Mouse (Mus musculus) erythroid progenitor cell, adult 5-6 weeks (primary cell): ENCODE results near the gene Plgrkt. TPM values are rescaled to one million over a fixed set of nuclear protein-coding genes. Genes with fewer than 3 reads are reported as not detected.

Source experiments
- ATAC-seq: replicated peaks from 2 replicates; pipeline ENCODE4 v1.8.0; 2016; ENCODE audit warnings: moderate number of reproducible peaks, mild to moderate bottlenecking, moderate TSS enrichment, inconsistent platforms; ENCODE audit not compliant: poor library complexity, low FRiP score, severe bottlenecking
- total RNA-seq, 2 experiments: library from RNA; stranded (forward) in 1 of 2; stranded (reverse) in 1 of 2; fragments of 150-400 nt in 1 of 2; fragments of 186-747, 209-891 nt in 1 of 2; gene quantifications; 2 replicates each; pipeline versions ENCODE4 v1.2.3 to v1.2.4; 2015 to 2017; ENCODE audit warnings: low replicate concordance in 2 of 2

Gene Plgrkt
- total RNA-seq, 2 experiments from 2014 or later: 6.6 to 41.9 TPM

DNA sequence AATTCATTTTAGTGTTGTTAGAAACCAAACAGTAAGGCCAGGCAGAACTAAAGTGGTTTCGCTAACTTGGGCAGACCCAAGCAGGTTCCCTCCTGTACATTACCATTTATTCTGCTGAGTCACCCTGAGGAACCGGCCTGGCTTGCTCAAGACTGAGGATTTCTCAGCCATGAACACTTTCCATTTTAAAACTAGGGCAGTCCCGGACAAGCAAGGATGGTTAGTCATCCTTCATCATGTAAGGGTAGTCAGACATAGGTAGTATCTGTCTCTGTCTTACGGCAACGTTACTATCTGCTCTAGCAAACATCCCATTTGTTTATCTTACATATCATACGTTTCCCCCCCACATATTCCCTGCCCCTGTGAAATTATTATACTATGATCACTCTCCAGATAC, 17.8 kb upstream of the Plgrkt start:
- 0 out of 2 replicates have a peak, but pooled peaks have one; percentile 14 for ATAC-seq

DNA sequence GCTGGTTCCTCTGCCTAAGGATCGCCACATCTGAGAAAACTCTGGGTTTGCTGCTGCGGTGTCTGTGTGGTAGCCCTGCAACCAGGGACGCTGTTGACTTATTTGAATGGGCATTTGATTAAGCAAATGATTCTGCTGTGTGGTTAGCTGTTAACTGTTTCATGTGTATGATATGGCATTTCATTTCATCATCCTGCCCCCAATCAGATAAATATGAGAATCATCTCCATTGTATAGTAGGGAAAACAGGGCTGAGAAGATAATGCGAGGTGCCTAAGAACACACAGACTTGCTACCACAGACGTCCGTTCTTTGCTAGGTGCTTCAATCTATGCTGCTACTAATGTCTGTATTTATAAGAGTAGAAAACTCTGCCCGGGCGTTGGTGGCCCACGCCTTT, 17.2 kb upstream of the Plgrkt start:
- ATAC-seq: no peak

DNA sequence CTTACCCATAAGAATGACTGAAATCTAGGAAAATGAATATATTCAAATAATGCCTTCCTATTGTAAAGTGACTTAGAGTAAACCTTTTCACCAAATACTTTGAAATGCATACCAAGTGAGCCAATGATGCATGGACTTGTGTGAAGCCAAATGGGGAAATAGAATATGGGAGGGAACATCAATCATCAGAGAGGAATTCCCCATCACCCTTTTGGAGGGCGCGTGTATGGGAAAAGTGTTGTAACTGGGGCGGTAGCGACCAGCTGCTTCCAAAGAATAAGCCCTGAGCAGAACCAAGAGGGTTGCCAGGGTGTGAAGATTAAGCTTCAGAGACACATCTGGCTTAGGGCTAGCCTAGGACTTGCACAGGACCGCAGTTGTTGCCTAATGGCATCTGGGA, 16.2 kb upstream of the Plgrkt start:
- no peak for ATAC-seq

DNA sequence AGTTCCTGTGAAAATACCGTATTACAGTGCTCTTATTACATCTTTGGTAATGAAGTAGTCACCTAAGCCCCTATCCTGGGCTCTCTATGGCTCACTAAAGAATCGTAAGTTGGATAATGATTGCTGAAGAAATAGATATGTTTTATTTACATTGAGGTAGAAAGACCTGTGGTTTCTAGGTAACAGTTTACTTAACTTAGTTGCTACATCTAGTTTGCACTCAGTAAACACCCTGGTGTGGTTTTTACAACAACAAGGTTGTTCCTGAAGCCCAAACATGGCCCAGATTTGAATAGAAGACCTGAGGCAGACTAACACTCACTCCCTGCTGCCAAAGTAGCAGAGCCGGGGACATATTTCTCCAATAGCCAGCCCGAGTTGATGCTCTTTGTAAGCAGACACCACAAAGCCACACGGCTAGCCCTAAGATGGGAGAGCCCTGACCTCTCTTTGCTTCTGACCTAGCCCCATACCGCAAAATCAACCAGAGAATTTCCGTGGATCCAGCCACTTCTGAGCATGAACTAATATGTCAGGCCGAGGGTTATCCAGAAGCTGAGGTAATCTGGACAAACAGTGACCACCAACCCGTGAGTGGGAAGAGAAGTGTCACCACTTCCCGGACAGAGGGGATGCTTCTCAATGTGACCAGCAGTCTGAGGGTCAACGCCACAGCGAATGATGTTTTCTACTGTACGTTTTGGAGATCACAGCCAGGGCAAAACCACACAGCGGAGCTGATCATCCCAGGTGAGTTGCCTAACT, 12.8 kb upstream of the Plgrkt start:
- no peak for ATAC-seq

DNA sequence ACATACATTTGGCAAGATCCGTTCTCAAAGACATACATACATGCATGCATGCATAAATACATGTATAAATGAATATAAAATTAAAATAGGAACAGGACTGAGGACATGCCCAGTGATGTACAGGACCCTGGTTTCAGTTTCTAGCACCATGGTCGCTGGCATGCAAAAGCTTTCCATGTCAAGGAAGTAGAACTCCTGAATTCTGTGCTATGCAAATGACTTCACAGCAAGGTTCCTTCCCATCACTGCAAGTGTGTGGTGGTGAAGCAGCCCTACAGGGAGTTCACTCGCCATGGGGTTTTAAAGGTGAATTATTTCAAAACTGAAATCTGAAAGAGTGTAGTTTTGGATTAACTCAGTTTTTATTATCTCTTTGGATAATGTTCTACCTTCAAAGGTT, 9.2 kb upstream of the Plgrkt start:
- ATAC-seq: no peak

DNA sequence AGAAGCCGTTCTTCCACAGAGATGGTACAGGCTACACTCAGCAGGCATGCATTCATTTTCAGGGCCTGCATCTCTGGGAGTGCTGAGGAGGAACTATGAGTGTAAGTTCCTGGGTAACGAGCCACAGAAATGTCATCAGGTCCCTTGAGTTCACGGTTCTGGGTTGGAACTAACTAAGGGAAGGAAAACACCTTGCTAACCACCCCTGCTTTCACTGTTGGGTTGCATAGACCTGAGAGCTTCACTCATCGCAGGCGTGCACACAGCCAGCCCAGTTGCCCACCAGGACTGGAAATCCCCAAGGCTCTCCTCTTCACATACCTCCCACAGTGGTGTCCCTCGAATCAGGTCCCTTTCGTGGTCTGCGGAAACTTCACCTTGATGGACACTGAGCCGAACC, 7.8 kb upstream of the Plgrkt start:
- no peak for ATAC-seq

DNA sequence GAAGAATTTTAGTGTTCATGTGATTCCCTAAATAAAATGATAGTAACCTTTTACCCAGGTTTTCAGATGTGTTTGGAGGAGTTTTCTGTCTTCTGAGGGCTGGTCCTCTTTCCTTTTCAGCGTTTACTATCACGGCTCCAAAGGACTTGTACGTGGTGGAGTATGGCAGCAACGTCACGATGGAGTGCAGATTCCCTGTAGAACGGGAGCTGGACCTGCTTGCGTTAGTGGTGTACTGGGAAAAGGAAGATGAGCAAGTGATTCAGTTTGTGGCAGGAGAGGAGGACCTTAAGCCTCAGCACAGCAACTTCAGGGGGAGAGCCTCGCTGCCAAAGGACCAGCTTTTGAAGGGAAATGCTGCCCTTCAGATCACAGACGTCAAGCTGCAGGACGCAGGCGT, 6.2 kb upstream of the Plgrkt start:
- ATAC-seq: no peak

DNA sequence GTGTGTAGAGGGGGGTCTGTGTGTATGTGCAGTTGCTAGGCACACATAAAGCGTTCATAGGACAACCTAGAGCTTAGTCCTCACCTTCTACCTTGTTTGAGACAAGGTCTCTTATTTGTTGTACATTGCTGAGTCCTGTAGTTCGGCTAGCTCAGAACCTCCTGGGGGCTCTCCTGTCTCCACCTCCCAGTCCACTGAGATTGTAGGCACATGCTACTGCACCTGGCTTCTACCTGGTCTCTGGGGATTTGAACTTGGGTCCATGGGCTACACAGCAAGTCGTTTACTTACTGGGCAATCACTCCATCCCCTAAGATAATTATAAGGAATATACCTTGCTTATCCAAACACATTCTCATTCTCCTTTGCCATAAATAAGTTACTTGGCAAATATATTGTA, 5.4 kb upstream of the Plgrkt start:
- no peak for ATAC-seq

DNA sequence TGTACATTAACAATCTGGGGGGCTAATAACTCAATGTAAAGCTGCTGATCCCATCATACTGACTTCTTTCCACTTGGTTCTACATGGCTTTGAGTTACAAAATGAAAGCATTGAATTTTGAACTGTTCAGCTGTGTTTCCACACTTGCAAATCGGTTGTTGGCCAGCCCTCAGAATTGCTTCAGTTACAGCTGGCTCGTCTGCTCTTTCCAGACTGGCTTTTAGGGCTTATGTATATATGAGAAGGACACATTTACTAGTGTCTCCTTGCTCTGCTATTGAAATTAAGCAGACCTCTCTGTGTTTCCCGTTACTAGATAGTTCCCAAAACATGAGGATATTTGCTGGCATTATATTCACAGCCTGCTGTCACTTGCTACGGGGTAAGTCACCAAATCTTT, 4.9 kb upstream of the Plgrkt start:
- no peak for ATAC-seq

DNA sequence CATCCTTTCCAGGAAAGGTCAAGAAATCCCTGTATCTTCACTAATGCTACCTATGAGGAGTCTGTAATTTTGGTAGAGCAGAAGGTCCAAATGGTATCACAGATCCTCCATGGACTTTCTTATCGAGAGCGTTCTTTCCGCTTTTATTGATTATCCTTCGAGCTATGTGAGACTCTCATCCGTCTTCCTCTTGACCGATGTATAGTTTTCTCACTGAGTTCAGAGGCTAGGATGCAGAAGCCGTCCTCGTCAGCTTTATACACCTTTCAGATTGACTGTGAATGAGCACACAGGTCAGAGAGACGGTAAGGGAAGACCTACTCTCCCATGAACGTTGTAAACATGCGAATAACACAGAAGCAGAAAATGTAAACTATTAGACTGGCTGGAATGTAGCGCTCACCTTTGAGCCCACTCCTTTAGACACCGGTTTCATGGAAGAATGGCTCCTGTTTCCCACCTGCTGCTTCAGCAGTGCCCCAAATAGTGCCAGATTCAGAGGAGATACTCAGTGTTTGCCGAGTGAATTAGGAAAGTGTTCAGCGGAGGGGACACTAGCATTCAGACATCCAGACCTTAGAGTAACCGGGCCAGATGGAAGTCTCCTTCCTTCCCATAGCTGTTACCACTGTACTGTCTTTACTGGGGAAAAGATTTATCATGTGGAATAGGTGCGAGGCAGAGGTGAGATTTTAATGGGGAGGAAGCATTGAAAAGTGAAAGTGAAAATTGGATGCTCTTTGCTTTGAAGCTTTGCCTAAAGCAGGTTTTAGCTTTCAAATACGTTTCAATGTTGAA, 4.3 kb upstream of the Plgrkt start:
- ATAC-seq: no peak

DNA sequence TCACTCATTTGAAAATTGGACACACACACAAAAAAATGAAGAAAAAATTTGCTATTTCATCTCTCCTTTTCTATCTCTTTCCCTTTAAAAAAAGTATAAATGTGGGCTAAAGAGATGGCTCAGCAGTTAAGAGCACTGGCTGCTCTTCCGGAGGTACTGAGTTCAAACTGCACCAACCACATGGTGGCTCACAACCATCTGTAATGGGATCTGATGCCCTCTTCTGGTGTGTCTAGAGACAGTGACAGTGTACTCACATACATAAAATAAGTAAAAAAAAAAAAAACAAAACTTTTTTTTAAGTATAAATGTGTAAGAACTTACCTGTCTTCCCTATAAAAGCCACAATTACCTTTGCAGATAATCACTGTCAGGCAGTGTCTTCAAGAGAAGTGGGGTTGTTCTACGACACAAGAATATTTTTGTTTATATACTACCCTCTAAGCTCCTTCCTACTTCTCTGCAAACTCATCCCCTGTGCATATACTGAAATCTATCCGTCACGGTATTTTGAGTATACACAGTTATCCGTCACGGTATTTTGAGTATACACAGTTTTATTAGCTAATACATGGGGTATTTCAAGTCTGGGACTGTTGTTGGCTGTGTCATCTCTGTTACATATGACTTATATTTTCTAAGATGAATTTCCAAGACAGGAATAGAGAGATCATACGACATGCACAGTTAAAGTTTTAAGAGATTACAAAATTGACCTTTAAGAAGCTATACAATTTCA, 3.5 kb upstream of the Plgrkt start:
- ATAC-seq: no peak

DNA sequence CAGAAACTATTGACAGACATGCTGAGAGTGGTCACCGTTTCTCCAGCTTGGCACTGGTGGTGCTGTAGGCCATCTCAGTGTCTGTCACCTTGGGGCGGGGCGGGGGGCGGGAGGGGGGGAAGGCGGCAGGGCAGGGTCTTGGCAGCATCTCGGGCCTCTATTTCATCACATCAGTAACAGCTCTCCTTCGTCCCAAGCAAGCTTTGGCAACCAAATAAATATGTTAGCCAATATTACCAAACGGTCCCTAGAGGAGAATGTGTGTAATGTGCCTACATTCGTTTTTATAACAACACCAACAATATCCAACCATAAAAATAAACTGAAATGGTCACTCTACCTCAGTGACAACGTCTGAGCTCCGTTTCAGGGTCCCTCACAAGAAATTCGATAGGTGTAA, 2.9 kb upstream of the Plgrkt start:
- ATAC-seq: no peak

DNA sequence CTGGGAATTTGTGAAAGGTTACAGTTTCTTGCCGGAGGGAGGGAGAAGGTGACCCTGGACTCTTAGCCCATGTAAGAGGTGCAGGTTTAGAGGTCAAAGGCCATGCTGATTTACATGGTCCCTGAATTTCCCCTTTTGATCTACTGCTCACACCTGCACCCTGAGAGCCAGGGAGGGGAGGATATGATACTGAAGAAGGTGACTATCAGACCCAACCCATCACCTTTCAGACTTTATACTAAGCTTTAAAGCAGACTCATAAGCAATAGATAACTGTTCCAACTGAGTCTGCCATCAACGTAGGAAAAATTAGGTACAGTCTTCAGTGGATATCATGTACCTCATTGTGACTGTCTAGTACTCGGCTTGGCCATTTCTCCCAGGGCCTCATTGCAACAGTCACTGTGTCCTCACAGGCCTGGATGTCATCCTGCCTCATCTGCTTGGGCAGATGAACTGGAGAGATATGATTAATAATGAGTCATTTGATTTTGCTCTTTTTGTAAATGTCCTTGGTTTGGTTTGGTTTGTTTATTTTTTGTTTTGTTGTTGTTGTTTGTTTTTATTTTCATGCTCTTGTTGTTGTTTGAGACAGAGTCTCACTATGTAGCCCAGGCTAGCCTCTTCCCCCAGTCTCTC, 1.6 kb upstream of the Plgrkt start:
- no peak for ATAC-seq

DNA sequence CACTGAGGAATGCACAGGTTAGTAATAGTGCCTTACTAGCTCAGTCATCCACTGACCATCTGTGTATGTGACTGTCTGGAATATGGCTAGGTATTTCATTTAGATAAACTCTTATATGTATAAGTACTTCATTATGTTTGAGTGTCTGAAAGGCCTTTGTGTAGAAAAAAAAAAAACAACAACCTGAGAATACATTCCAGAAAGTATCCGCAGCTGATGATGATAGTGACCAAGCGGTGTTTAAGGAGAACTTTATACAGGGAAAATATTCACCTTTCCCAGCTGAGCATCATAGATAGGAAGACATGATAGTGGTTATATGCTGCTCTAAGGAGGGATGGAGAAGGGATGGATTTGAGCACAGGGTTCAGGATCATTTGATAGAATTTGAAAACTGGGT, 851 bp upstream of the Plgrkt start:
- ATAC-seq: no peak

DNA sequence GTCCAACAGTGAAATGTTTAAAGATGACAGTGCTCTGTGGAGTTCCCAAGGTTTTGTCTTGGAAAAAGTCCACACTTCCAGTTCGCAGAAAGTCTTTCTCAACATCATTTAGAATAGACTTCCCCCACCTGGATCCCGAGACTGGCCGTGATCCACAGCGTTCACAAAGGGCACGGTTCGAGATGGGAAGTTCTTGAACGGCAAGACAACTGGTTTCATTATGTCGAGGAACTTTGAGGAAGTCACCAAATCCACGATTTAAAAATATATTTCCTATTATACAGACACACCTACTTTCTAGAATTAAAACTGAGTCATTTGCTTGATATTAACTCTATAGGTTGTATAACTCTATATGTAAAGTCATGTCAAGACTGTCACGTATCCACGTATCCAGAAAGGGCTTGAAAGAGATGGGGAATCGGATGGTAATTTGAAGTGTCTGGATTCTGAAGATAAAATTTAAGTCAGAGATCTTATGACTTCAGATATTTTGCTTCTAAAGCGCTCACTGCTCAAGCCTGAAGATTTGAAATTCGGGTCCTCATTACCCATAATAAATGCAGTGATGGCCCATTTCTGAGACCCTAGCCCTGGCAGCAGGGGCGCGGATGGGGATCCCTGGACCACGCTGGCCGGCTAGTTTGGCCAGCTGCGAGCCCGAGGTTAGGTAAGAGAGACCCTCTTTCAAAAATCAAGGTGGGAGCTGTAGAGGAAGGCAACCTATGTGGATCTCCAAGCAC, 793 bp downstream of the Plgrkt start:
- ATAC-seq: no peak

DNA sequence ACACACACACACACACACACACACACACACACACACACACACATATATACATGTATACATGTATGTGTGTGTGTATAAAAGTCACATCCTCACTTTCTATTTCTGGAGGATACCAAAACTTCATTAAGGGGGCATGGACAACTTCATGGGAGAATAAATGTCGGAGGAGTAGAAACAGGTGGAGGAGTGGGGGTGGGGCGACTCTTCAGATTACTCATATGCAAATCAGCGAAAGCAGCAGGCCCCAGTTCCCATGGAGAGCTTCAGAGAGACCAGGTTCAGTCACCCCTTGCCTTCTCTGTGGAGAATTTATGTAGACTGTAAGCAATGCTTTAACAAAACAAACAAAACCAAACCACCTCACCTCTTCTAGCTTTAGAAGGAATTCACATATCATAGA, 2.1 kb downstream of the Plgrkt start:
- no peak for ATAC-seq

DNA sequence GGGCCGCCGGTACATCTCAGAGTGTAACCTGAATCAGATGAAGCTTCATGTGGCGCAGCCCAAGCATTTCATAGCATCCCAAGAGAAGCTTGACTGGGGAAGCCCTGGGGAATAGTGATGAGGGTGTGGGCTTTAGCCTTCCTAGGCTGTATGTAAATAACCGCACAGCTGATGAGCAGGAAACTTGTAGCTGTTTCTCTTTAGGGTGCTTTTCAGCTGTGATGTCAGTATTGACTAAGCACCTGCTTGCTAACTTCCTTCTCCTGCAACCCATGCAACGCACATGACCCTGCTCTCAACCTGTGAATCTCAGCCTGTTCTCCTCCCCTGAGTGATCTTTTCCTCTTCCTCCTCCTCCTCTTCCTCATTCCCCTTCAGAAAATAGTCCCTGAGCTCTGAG, 3.1 kb downstream of the Plgrkt start:
- no peak for ATAC-seq

DNA sequence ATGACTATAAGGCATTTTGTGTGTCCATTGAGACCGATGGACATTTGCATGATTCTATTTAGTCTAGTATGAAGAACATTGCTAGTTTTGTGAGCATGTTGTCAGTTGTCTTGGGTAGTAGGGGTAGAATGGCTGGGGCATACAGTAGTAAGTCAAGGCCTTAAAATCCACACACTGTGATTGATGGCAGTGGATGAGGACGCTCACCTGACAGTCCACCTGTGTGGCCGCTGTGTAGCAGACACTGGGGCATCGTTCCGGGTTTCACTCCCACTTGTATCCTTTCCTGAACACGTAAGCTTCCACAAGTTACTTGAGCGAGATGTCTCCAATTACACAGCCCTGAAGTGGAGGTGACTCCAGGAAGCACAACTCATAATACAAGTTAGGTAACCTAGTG, 3.6 kb downstream of the Plgrkt start:
- ATAC-seq: no peak

DNA sequence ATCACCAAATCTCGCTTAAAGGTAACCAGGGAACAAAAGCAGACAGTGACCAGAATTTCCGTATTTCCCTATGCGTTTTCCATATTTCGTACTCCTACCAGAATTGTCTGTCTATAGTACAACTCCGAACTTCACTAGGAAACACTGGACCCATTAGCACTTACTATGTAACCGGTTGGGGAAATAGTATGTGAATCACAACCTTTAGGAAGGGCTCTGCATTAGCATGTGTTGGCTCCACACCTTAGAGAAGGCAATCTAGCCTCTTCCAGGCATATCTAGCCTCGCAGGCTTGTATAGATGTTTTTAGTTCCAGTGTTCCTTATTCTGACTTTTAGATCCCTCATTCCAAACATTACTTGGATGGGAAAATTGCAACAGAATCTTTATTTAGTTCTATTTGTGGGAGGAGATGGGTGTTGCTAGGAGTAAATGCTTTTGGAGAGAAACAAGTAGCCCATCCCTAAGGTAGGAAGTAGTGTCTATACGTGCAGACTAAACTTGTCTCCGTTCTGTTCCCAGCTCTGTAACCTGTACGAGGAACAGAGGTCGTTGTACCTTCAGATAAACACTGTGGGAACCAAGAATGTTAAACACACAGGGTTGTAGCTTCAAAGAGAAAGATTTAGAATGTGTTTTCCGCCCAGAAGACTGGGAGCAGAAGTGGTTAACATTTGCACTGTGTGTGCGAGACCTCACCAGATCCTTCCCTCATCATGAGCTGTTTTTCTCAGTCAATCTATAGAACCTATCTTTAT, 4.8 kb downstream of the Plgrkt start:
- ATAC-seq: no peak
